Mouse (Mus musculus): ENCODE measurements around the gene Cacna1e.

The Cacna1e gene

GRCm38 (mm10) chr1:154884275-154885206, at the start of gene Cacna1e:
Cacna1e (minus strand) TSS chr1:154884501.
- DNase-seq (ENCODE audit: low spot score in 2 of 2): no peak

GRCm38 (mm10) chr1:154918406-154918805, 34.1 kb upstream of the Cacna1e start:
- no peak for DNase-seq (ENCODE audit: low spot score in 2 of 2)

GRCm38 (mm10) chr1:154917438-154917837, 33.1 kb upstream of the Cacna1e start:
- no peak for DNase-seq (ENCODE audit: low spot score in 2 of 2)

- DNase-seq (ENCODE audit: low spot score in 2 of 2): no peak
Measured at GRCm38 (mm10) chr1:154909554-154909953, 25.3 kb upstream of the Cacna1e start.

- DNase-seq (ENCODE audit: low spot score in 2 of 2): no peak
Measured at GRCm38 (mm10) chr1:154897390-154897789, 13.1 kb upstream of the Cacna1e start.

- DNase-seq (ENCODE audit: low spot score in 2 of 2): no peak
Measured at GRCm38 (mm10) chr1:154890244-154890643, 5.9 kb upstream of the Cacna1e start.

- no peak for DNase-seq (ENCODE audit: low spot score in 2 of 2)
Measured at GRCm38 (mm10) chr1:154888495-154888894, 4.2 kb upstream of the Cacna1e start.

GRCm38 (mm10) chr1:154888018-154888417, 3.7 kb upstream of the Cacna1e start:
- no peak for DNase-seq (ENCODE audit: low spot score in 2 of 2)

- no peak for DNase-seq (ENCODE audit: low spot score in 2 of 2)
Measured at GRCm38 (mm10) chr1:154887546-154887945, 3.2 kb upstream of the Cacna1e start.

GRCm38 (mm10) chr1:154886611-154887010, 2.3 kb upstream of the Cacna1e start:
- no peak for DNase-seq (ENCODE audit: low spot score in 2 of 2)

GRCm38 (mm10) chr1:154885207-154885548, 877 bp upstream of the Cacna1e start:
- DNase-seq (ENCODE audit: low spot score in 2 of 2): no peak

GRCm38 (mm10) chr1:154883596-154884191, 607 bp downstream of the Cacna1e start:
- no peak for DNase-seq (ENCODE audit: low spot score in 2 of 2)

- DNase-seq (ENCODE audit: low spot score in 2 of 2): no peak
Measured at GRCm38 (mm10) chr1:154865981-154866380, 18.3 kb downstream of the Cacna1e start.

GRCm38 (mm10) chr1:154861416-154861815, 22.9 kb downstream of the Cacna1e start:
- no peak for DNase-seq (ENCODE audit: low spot score in 2 of 2)

GRCm38 (mm10) chr1:154854564-154854963, 29.7 kb downstream of the Cacna1e start:
- no peak for DNase-seq (ENCODE audit: low spot score in 2 of 2)

- DNase-seq (ENCODE audit: low spot score in 2 of 2): no peak
Measured at GRCm38 (mm10) chr1:154850515-154851287, 33.6 kb downstream of the Cacna1e start.

- DNase-seq (ENCODE audit: low spot score in 2 of 2): peak in 1 of 2 experiments; percentile 9
Measured at GRCm38 (mm10) chr1:154848683-154849579, 35.4 kb downstream of the Cacna1e start.

GRCm38 (mm10) chr1:154846900-154847299, 37.4 kb downstream of the Cacna1e start:
- no peak for DNase-seq (ENCODE audit: low spot score in 2 of 2)

- DNase-seq (ENCODE audit: low spot score in 2 of 2): no peak
Measured at GRCm38 (mm10) chr1:154843427-154843826, 40.9 kb downstream of the Cacna1e start.

- DNase-seq (ENCODE audit: low spot score in 2 of 2): no peak
Measured at GRCm38 (mm10) chr1:154842336-154842735, 42.0 kb downstream of the Cacna1e start.

- no peak for DNase-seq (ENCODE audit: low spot score in 2 of 2)
Measured at GRCm38 (mm10) chr1:154841057-154841630, 43.2 kb downstream of the Cacna1e start.
